18 mouse cellular contexts compared by ENCODE assay signal in genomic region chr12:78133984-78134383, GRCm38 (mm10).
"Had no signal": no experiment of that assay in that cellular context is flagged by ENCODE, and none has a peak within 500 bp of the region (broad histone marks: within the 10 kb centered on the region; RNA-seq: fewer than 3 reads in every experiment).

No protein-coding gene starts in this region.

- H3K9me3 ChIP-seq: liver, embryonic 15.5 days; lung, embryonic 15.5 days; megakaryocyte, embryonic 14.5 days; midbrain, embryonic 13.5 days; stomach, embryonic 15.5 days had no signal

- H3K4me1 ChIP-seq: liver, embryonic 15.5 days; megakaryocyte, embryonic 14.5 days had no signal

- DNase-seq: liver, postnatal 0 days; lung, adult 2 months; lung, postnatal 14 days; lung, postnatal 36 days; right cerebral cortex, postnatal 14 days; thymus, adult 2 months; thymus, postnatal 25 days; thymus, postnatal 4 days had no signal

- H3K4me2 ChIP-seq: liver, embryonic 15.5 days; lung, embryonic 15.5 days; midbrain, embryonic 11.5 days; midbrain, embryonic 13.5 days; stomach, embryonic 15.5 days had no signal

- H3K27ac ChIP-seq: liver, embryonic 15.5 days; lung, embryonic 15.5 days; macrophage; midbrain, embryonic 13.5 days; stomach, embryonic 15.5 days; stomach, postnatal 0 days had no signal

- H3K27me3 ChIP-seq: liver, embryonic 15.5 days; lung, embryonic 15.5 days; megakaryocyte, embryonic 14.5 days; midbrain, embryonic 13.5 days; stomach, embryonic 15.5 days had no signal

- H3K4me3 ChIP-seq: liver, embryonic 15.5 days; lung, embryonic 15.5 days; megakaryocyte, embryonic 14.5 days; midbrain, embryonic 13.5 days; stomach, embryonic 15.5 days had no signal

- H3K36me3 ChIP-seq: liver, embryonic 15.5 days; lung, embryonic 15.5 days; midbrain, embryonic 13.5 days; stomach, embryonic 15.5 days had no signal

- ATAC-seq: liver, postnatal 0 days; lung, postnatal 0 days; midbrain, embryonic 13.5 days; midbrain, embryonic 16.5 days had no signal

- H3K9ac ChIP-seq: liver, embryonic 15.5 days; liver, postnatal 0 days; lung, embryonic 15.5 days; midbrain, embryonic 13.5 days; stomach, embryonic 15.5 days had no signal
